Mouse (Mus musculus): Measurements from ENCODE around the gene S100a5.

Gene S100a5

GRCm38 (mm10) chr3:90626266-90627021 lies 18.1 kb downstream of the S100a5 start:
- DNase-seq (ENCODE audit: low spot score in 2 of 2) = no peak

- no peak for DNase-seq (ENCODE audit: low spot score in 2 of 2)
These were observed 19.0 kb downstream of the S100a5 start for GRCm38 (mm10) chr3:90627366-90627765.

- DNase-seq (ENCODE audit: low spot score in 2 of 2) = no peak
These were observed 19.5 kb downstream of the S100a5 start for GRCm38 (mm10) chr3:90627807-90628206.

- DNase-seq (ENCODE audit: low spot score in 2 of 2) = no peak
These were observed 21.0 kb downstream of the S100a5 start for GRCm38 (mm10) chr3:90629298-90629697.

DNA sequence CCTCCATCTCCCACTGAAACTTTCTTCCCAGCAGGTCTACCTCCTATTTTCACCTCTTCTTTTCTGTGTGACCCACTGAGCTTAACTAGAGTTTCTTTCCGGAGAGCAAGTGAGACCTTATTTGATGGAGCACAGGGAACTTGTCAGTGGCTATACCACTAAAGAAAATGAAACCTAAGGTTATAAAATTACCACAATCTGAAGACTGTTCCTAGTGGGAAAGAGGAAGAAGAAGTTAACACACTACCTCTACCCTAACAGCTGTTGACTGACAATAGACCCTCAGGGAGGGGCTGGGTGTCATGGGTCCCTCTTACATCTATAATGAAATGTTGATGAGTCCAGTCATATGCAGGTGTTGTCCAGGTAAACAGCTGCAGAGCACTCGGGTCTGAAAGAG lies 23.7 kb downstream of the S100a5 start:
- no peak for DNase-seq (ENCODE audit: low spot score in 2 of 2)

- DNase-seq (ENCODE audit: low spot score in 2 of 2) = no peak
These were observed 30.4 kb downstream of the S100a5 start for GRCm38 (mm10) chr3:90638511-90639275.

DNA sequence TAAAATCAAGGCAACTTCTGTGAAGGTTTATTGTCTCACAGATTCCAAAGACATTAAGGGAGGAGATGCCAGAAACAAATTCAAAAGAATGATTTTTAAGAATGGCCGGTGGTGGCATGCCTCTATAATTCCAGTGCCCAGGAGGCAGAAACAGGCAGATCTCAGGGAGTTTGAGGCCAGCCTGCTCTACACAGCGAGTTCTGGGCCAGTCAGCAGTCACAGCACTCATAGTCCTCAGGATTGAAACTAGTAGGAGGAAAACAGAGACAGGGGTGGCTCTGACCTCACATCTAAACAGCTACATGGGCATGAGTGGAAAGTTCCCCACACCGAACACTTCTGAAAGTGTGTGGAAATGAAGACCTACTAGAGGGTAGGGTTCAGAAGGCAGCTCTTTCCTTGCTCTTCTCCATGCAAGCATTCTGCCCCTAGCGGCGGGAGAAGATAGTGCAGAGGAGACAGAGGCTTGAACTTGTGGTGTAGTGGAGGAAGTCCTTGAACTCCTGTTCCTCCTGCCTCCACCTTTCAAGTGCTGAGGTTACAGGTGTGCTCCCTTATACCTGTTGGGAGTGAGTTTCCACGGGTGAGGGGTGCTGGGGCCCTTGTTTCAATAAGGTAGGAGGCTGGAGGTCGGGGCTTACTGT lies 31.3 kb downstream of the S100a5 start:
- peak; percentile 51 to 81 for DNase-seq (ENCODE audit: low spot score in 2 of 2)

DNA sequence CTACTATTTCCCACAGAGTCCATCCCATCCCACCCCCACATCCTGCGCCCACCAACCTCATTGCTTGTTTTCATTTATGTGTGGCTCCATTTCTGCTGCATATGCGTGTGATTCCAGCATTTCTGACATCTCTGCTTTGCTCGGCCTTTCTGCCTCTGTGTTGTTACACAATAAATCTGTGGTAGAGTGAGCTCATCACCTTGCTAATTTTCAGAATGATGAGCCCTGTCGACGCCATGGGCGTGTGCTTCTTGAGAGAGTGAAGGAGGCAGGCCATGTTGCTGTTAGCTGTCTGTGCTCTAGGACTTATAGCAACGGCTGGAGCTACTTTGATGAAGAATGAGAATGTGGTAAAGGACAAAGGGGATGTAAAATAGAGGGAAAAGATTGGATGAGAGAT lies 32.7 kb downstream of the S100a5 start:
- DNase-seq (ENCODE audit: low spot score in 2 of 2) = no peak

GRCm38 (mm10) chr3:90644220-90644619 lies 35.9 kb downstream of the S100a5 start:
- DNase-seq (ENCODE audit: low spot score in 2 of 2) = peak; percentile 46 to 82

DNA sequence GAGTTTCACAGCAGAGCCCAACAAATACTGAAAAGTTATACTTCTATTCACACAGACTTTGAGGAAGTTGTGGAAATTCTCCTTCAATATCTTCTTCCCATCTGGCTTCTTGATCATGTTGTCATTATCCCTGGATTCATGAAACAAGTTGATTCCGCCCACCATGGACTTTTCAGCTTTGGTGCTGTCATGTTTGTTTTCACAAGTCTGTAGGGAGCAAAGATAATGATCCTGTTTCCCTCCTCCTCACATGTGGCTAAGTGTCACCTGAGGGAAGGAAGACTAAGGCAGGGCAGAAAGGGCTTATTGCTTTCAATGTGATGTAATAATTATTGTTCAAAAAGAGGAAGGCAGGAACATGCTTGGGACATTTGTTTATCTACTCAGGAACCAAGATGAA lies 39.0 kb downstream of the S100a5 start:
- no peak for DNase-seq (ENCODE audit: low spot score in 2 of 2)

DNA sequence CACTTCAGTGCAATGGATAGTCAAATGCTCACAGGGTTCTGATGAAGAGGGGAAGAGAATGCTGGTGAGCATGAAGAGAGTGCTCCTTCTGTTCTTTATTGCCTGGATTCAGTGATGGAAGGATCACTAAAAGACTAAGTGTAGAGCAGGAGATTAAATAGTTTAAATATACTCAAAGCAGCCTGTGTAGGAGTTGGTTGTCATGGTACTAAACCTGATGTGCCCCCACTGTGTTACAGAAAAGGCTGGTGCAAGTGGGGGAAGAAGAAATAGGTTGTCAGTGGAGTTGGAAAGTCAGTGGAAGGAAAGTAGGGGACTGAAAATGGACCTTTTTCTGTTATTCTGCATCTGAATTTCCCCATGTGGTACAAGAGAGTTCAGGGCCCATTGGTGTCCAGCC lies 40.7 kb downstream of the S100a5 start:
- no peak for DNase-seq (ENCODE audit: low spot score in 2 of 2)

GRCm38 (mm10) chr3:90649832-90650231 lies 41.5 kb downstream of the S100a5 start:
- DNase-seq (ENCODE audit: low spot score in 2 of 2) = no peak

- peak; percentile 34 to 79 for DNase-seq (ENCODE audit: low spot score in 2 of 2)
These were observed 44.7 kb downstream of the S100a5 start for GRCm38 (mm10) chr3:90652878-90653508.

DNA sequence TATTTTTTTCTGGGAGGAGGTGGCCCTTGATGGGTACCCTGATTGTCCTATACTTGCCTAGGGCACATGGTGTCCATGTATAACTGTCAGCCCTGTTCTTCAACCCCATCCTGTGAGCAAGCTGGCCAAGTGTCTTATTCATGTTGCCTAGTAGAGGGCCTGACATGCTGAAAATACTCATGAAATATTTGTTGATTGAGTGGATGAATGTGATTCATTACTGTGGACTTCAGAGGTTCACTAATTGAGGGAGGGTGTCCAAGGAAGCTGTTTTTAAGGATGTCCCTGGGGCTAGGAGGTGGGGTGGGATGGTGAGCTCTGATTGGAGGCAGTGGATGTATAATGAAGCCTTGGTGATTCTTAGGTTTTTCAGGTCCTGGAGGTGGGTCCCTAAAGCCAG lies 45.4 kb downstream of the S100a5 start, which contains the start of gene S100a7a:
Gene S100a7a (plus strand): TSS at position 301 of the 400 bp plus-strand sequence.
- DNase-seq (ENCODE audit: low spot score in 2 of 2) = no peak

GRCm38 (mm10) chr3:90657405-90657804 lies 49.1 kb downstream of the S100a5 start:
- peak; percentile 24 to 67 for DNase-seq (ENCODE audit: low spot score in 2 of 2)

DNA sequence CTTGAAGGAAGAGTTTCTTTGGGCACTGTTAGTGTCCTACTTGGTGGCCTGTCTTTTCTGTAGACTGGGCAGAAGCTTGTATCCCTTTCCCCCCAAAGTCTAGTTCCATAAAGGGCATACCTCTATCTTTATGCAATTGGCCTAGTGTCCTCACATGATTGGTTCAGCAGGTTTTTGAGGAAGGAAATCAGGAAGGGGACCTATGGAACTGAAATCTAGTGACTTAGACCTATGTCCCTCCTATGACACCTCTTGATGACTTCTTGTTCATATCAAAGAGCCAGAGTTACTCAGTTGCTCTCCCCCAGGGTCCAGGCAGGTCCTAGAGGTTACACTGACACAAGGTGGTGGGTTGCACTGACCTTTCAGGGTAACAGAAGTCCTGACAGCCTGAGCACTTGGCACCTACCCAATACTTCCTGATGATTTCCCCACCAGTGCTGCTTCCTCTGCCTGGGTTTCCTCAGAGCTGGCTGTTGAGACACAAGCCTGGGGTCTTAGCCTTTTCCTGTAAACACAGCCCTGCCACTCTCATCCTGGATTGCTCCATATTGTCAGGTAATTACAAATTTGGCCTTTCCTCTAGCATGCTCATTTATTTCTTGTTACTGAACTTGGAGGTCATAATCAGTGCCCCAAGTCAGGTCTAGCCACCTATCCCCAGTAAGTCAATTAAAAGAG lies 51.2 kb downstream of the S100a5 start:
- peak in 1 of 2 experiments; percentile 25 for DNase-seq (ENCODE audit: low spot score in 2 of 2)

Data from spleen, postnatal 4 days (tissue).